Mouse (Mus musculus) heart, adult 2 months (tissue): ENCODE measurements at regions not wholly inside any gene's neighbourhood (a gene's known extent, or its start where the extent isn't known, plus 50 kb on each side); places are given as distances from the start of the nearest gene placed in this dataset.

Source experiments
- DNase-seq, 2 experiments: peaks; one replicate each; pipeline ENCODE4 v3.0.0; 2021
- H3K27ac ChIP-seq: fragments of 200-600 bp; 2 replicates; pipeline ENCODE4 v1.8.1; 2022
- H3K27me3 ChIP-seq: fragments of 200-500 bp; 2 replicates; pipeline ENCODE4 v1.6.1; 2012; ENCODE audit warnings: mild to moderate bottlenecking, low read length, inconsistent platforms, mixed read lengths; ENCODE audit not compliant: control insufficient read depth, insufficient read depth
- H3K36me3 ChIP-seq: fragments of 200-500 bp; 2 replicates; pipeline ENCODE4 v1.6.1; 2012; ENCODE audit warnings: low read length, inconsistent platforms; ENCODE audit not compliant: control insufficient read depth, insufficient read depth
- H3K4me1 ChIP-seq: fragments of 200-500 bp; 2 replicates; pipeline ENCODE4 v1.6.1; 2011; ENCODE audit warnings: low read length; ENCODE audit not compliant: control insufficient read depth, insufficient read depth
- H3K4me3 ChIP-seq: fragments of 200-600 bp; 2 replicates; pipeline ENCODE4 v1.8.1; 2022
- H3K79me2 ChIP-seq: fragments of 200-500 bp; replicated peaks from 2 replicates; pipeline ENCODE4 v1.6.1; 2012; ENCODE audit warnings: mild to moderate bottlenecking, inconsistent platforms, low read length, moderate library complexity, mixed read lengths; ENCODE audit not compliant: control insufficient read depth, insufficient read depth
- H3K9ac ChIP-seq: fragments of 200-500 bp; 2 replicates; pipeline ENCODE4 v1.6.1; 2012; ENCODE audit warnings: low read depth, mild to moderate bottlenecking, control low read depth, inconsistent platforms, low read length, mixed read lengths
- CTCF ChIP-seq: fragments of 200-600 bp; IDR thresholded peaks from 2 replicates; pipeline ENCODE4 v1.8.1; 2022; ENCODE audit warnings: antibody characterized with exemption, mild to moderate bottlenecking, moderate library complexity
- EP300 ChIP-seq: fragments of 200-500 bp; IDR thresholded peaks from 2 replicates; pipeline ENCODE4 v1.6.1; 2011; ENCODE audit warnings: low read depth, low read length, control low read depth; ENCODE audit not compliant: insufficient read depth
- POLR2A ChIP-seq: fragments of 200-500 bp; IDR thresholded peaks from 2 replicates; pipeline ENCODE4 v1.6.1; 2011; ENCODE audit warnings: mild to moderate bottlenecking, low read depth, low read length, control low read depth; ENCODE audit not compliant: insufficient read depth
- WGBS: fragments of 180-500 bp; shearing (Covaris S2); methylation state at CpG from one replicate; pipeline ENCODE4 v1.1.7; 2018; 5-methylcytosine and 5-hydroxymethylcytosine counted together
- intact Hi-C: fragments of 180-260 bp; cut with DNase I; formaldehyde crosslinking; loops from one replicate; pipeline ENCODE4 v1.15.1; 2025

DNA sequence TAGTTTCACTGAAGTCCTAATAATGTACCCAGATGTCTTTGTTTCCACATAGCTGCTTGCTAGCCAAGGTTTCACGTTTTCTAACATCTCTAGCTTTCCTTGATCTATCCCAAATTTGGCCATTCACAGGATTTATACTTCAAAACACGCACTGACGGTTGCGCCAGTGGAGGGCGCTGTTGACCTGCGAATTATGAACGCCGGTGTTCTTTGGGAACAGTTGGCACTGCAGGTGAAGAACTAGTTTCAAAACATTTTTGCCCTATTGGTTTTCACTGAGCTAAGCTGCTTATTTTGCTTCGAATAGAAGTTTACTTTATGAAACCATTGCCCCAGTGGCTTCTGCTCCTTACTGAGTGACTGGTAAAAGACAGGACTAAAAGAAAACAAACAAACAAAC is 76.7 kb upstream of the Slitrk3 start:
- H3K27ac ChIP-seq = no peak overlapping the region
- WGBS = 6% methylated on average over 9 of the region's 9 CpGs
- no peaks in the 10 kb centered on the region for H3K4me1 ChIP-seq
- no peaks in the 10 kb centered on the region for H3K27me3 ChIP-seq
- TF ChIP-seq CTCF = peak; percentile 60
- TF ChIP-seq EP300 = no peak
- no peak for DNase-seq
- H3K79me2 ChIP-seq = no peaks in the 10 kb centered on the region
- H3K9ac ChIP-seq = no peak overlapping the region
- no peak overlapping the region for H3K4me3 ChIP-seq
- no peaks in the 10 kb centered on the region for H3K36me3 ChIP-seq
- intact Hi-C loops = no loop called here

DNA sequence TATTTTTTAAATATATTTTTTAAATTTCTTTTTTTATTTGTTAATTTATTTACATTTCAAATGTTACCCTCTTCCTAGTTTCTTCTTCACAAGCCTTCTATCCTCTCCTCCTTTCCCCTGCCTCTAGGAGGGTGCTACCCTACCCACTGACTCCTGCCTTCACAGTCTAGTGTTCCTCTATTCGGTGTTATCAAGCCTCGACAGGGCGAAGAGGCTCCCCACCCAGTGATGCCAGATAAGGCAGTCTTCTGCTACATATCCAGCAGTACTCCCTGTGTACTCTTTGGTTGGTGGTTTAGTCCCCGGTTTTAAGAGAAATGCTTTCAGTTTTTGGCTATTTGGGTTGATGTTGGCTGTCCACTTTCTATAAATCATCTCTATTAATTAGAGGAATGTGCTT is 67.5 kb upstream of the Slitrk3 start:
- intact Hi-C loops = no loop called here
- no peak overlapping the region for H3K9ac ChIP-seq
- 54% methylated on average over 4 of the region's 4 CpGs for WGBS

DNA sequence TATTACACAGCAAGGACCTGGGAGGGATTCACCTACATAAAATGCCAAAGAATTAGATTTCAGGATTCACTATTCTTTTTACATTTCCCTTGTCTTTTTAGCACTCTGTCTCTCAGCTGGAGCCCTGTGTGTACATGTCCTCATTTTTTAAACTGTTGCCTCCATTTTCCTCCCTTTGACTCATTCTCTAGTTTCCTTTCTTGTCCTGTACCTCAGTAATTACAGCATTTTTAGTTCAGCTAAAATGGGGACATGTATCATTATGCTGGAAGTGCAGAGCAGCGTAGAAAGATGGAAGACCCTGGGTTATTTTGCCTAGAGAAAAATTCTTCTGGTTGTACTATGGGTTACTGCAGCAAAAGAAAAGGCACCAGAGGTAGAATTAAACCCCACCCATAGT is 51.5 kb upstream of the Slitrk3 start:
- Histone ChIP-seq H3K36me3 (no peaks in the 10 kb centered on the region), H3K9ac (no peak overlapping the region), H3K27ac (no peak overlapping the region), H3K4me3 (no peak overlapping the region), H3K27me3 (no peaks in the 10 kb centered on the region), H3K4me1 (no peaks in the 10 kb centered on the region), H3K79me2 (no peaks in the 10 kb centered on the region)
- TF ChIP-seq CTCF (no peak), POLR2A (no peak), EP300 (no peak)
- no peak for DNase-seq
- intact Hi-C loops = no loop called here
- WGBS = 61% methylated on average over 1 of the region's 1 CpGs

More for the DNA sequence above, 67.5 kb upstream of the Slitrk3 start:
- Histone ChIP-seq H3K36me3 (no peaks in the 10 kb centered on the region), H3K79me2 (no peaks in the 10 kb centered on the region), H3K4me1 (no peaks in the 10 kb centered on the region), H3K27ac (no peak overlapping the region), H3K4me3 (no peak overlapping the region), H3K27me3 (no peaks in the 10 kb centered on the region)
- DNase-seq = no peak
- TF ChIP-seq POLR2A (no peak), CTCF (no peak), EP300 (no peak)
